ENCODE assay signal across 9 mouse cellular contexts in the genomic region with DNA sequence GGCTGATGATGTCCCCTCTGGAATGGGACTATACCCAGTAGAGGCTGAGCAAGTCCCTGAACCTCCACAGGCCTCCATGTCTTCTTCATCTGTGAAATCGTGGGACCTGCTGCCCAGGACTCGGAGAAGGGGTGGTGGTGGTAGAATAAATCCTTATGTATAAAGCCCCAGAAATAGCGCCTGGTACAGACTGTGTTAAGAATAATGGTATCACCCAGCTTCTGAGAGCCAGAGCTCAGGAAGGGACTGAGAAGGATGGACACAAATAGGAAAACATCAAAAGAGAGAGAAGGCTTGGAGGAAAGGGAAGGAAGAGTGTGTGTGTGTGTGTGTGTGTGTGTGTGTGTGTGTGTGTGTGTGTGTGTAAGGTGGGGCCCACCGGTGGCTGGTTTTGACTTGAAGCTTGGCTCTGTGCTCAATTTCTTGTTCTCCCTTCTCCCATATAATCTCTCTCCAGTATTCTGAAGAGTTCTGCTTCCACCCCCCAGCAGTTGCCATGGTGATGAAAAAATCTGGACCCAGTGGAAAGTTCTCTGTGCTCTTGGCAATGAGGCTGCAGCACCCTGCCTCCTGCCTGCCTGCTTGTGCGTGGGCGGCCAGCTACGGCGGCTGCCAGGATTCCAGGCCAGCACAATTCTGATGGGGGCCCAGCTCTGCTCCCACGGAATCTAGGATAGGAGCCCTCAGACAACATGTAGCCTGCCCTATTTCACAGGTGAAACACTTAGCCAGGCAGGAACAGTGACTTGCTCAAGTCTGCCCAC.
DNase-seq lines count a peak whose midpoint lies in the region; ATAC-seq and TF ChIP-seq lines count a peak whose summit lies in the region.
"Had no signal": no experiment of that assay in that cellular context is flagged by ENCODE, and none has a peak within 500 bp of the region (broad histone marks: within the 10 kb centered on the region; RNA-seq: fewer than 3 reads in every experiment).

No protein-coding gene starts in this region.

- no peak overlapping the region for H3K4me3 ChIP-seq in heart, adult 2 months
- no peak overlapping the region for H3K4me3 ChIP-seq in heart, embryonic 12.5 days
- no peak overlapping the region for H3K4me3 ChIP-seq in kidney, embryonic 15.5 days (replicated peaks)
- H3K4me3 ChIP-seq: liver, embryonic 15.5 days had no signal

- no peaks in the 10 kb centered on the region for H3K79me2 ChIP-seq in heart, adult 2 months (replicated peaks; ENCODE audit: control insufficient read depth, insufficient read depth, low read length)

- no peaks in the 10 kb centered on the region for H3K36me3 ChIP-seq in heart, adult 2 months (ENCODE audit: control insufficient read depth, insufficient read depth, low read length)
- H3K36me3 ChIP-seq in heart, embryonic 12.5 days: no peaks in the 10 kb centered on the region
- H3K36me3 ChIP-seq in kidney, embryonic 15.5 days: no peaks in the 10 kb centered on the region
- H3K36me3 ChIP-seq: liver, embryonic 15.5 days had no signal

- no peak for ATAC-seq in heart, embryonic 12.5 days (ENCODE audit: insufficient number of reproducible peaks, low FRiP score)
- no peak for ATAC-seq in kidney, embryonic 15.5 days (replicated peaks; ENCODE audit: low FRiP score)

- DNase-seq in heart, adult 2 months: peak; percentile 61 to 72
- peak; percentile 71 for DNase-seq in adrenal gland, postnatal 14 days
- peak; percentile 96 to 97 for DNase-seq in frontal cortex, adult 2 months (ENCODE audit: extremely low spot score in 1 of 2, low spot score in 1 of 2)
- peak; percentile 84 to 87 for DNase-seq in layer of hippocampus, postnatal 25 days (ENCODE audit: extremely low spot score in 1 of 2, low spot score in 1 of 2)
- DNase-seq in ovary, postnatal 36 days (ENCODE audit: low spot score): peak; percentile 51
- DNase-seq in urinary bladder, postnatal 10 days (ENCODE audit: low spot score): no peak

- H3K4me1 ChIP-seq in heart, adult 2 months (ENCODE audit: control insufficient read depth, insufficient read depth, low read length): peaks cover 9% of the 10 kb centered on the region
- 0 out of 2 replicates have a peak, but pooled peaks cover 5% of the 10 kb centered on the region for H3K4me1 ChIP-seq in heart, embryonic 12.5 days (replicated peaks)
- H3K4me1 ChIP-seq in kidney, embryonic 15.5 days: no peaks in the 10 kb centered on the region
- H3K4me1 ChIP-seq: liver, embryonic 15.5 days had no signal

- no peak for TF ChIP-seq POLR2A in heart, adult 2 months (IDR thresholded peaks at IDR 0.05; ENCODE audit: insufficient read depth, low read depth, low read length)

- H3K9me3 ChIP-seq in heart, embryonic 12.5 days (replicated peaks): no peaks in the 10 kb centered on the region
- H3K9me3 ChIP-seq in kidney, embryonic 15.5 days (replicated peaks): no peaks in the 10 kb centered on the region
- H3K9me3 ChIP-seq: liver, embryonic 15.5 days had no signal

- TF ChIP-seq EP300 in heart, adult 2 months (IDR thresholded peaks at IDR 0.05; ENCODE audit: insufficient read depth, low read depth, low read length): no peak

- H3K4me2 ChIP-seq in heart, embryonic 12.5 days: no peak overlapping the region
- H3K4me2 ChIP-seq in kidney, embryonic 15.5 days: no peak overlapping the region
- H3K4me2 ChIP-seq: liver, embryonic 15.5 days had no signal

- no peak overlapping the region for H3K9ac ChIP-seq in heart, adult 2 months (ENCODE audit: low read depth, low read length)
- H3K9ac ChIP-seq in heart, embryonic 12.5 days: no peak overlapping the region
- H3K9ac ChIP-seq in kidney, embryonic 15.5 days: no peak overlapping the region
- H3K9ac ChIP-seq: liver, embryonic 15.5 days had no signal

- H3K27ac ChIP-seq in heart, adult 2 months: no peak overlapping the region
- no peak overlapping the region for H3K27ac ChIP-seq in heart, embryonic 12.5 days (ENCODE audit: poor library complexity, severe bottlenecking)
- H3K27ac ChIP-seq in kidney, embryonic 15.5 days: no peak overlapping the region
- H3K27ac ChIP-seq: liver, embryonic 15.5 days had no signal

- intact Hi-C loops in heart, adult 2 months (cut with DNase I): loop anchor here (5.0 kb wide), 1 partner anchor 38 kb away; no protein-coding TSS in a partner anchor

- TF ChIP-seq CTCF in heart, adult 2 months (IDR thresholded peaks at IDR 0.05): no peak

- WGBS in heart, adult 2 months: 49% methylated on average over 8 of the region's 9 CpGs
- WGBS in heart, embryonic 12.5 days: 56% methylated on average over 8 of the region's 9 CpGs
- 58% methylated on average over 9 of the region's 9 CpGs for WGBS in kidney, embryonic 15.5 days

- no peaks in the 10 kb centered on the region for H3K27me3 ChIP-seq in heart, adult 2 months (ENCODE audit: control insufficient read depth, insufficient read depth, low read length)
- peaks cover 6% of the 10 kb centered on the region; the same call in 1 of the 2 replicates for H3K27me3 ChIP-seq in heart, embryonic 12.5 days (replicated peaks)
- no peaks in the 10 kb centered on the region for H3K27me3 ChIP-seq in kidney, embryonic 15.5 days
